Mouse (Mus musculus): ENCODE results near the gene Ccnd2.

DNA sequence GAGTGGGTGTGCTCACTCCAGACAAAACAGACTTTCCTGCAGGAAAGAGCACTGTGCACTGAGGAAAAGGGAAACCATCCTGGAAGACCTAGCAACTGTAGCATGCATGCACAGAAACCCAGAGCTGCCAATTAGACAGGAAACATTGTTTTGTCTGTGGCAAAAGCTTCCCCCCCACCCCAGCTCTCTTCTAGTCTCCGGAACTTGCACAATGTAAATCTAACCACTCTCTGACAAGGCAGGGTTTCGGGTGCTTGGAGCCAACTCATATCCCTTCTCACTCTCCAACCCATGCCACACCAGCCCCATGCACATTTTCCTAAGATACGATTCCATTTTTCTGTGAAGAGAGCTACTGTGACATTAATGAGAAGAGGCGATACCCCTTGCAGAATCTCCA lies 13.7 kb upstream of the Ccnd2 start:
- no peak for TF ChIP-seq MYOG (IDR thresholded peaks at IDR 0.05; ENCODE audit: control insufficient read depth in 1 of 3, insufficient read depth in 1 of 3, insufficient read length in 2 of 3, low read depth in 2 of 3)
- no peak for TF ChIP-seq USF1 (IDR thresholded peaks at IDR 0.05; ENCODE audit: low read depth)
- no peak for TF ChIP-seq POLR2A (IDR thresholded peaks at IDR 0.05; ENCODE audit: insufficient read length, low read depth)
- no peak for TF ChIP-seq CEBPB (IDR thresholded peaks at IDR 0.05; ENCODE audit: insufficient read depth, poor library complexity, severe bottlenecking)
- no peak for TF ChIP-seq MAX (IDR thresholded peaks at IDR 0.05; ENCODE audit: low read depth)
- no peak for TF ChIP-seq TCF3 (IDR thresholded peaks at IDR 0.05; ENCODE audit: insufficient read length, low read depth)
- TF ChIP-seq MYOD1 (IDR thresholded peaks at IDR 0.05; ENCODE audit: control insufficient read depth in 1 of 3, insufficient read length in 2 of 3, low read depth in 2 of 3): no peak
- no peak for TF ChIP-seq E2F4 (IDR thresholded peaks at IDR 0.05; ENCODE audit: insufficient read depth)
- TF ChIP-seq POLR2AphosphoS2 (IDR thresholded peaks at IDR 0.05; ENCODE audit: insufficient read length, low read depth): no peak
- TF ChIP-seq REST (IDR thresholded peaks at IDR 0.05; ENCODE audit: insufficient read depth, insufficient read length): no peak

Measured in myocyte (in vitro differentiated cells).